In genomic region chr11:107919852-107920508, GRCm38 (mm10) we compare ENCODE assay signal across 10 mouse cellular contexts. TPM values are rescaled to one million over a fixed set of nuclear protein-coding genes. Genes with fewer than 3 reads are reported as not detected.
DNase-seq lines count a peak whose midpoint lies in the region; ATAC-seq and TF ChIP-seq lines count a peak whose summit lies in the region.
"Had no signal": no experiment of that assay in that cellular context is flagged by ENCODE, and none has a peak within 500 bp of the region (broad histone marks: within the 10 kb centered on the region; RNA-seq: fewer than 3 reads in every experiment).

No protein-coding gene starts in this region.

- WGBS in heart, postnatal 0 days: 41% methylated on average over 16 of the region's 16 CpGs
- WGBS in midbrain, embryonic 14.5 days: 39% methylated on average over 16 of the region's 16 CpGs
- 40% methylated on average over 16 of the region's 16 CpGs for WGBS in midbrain, embryonic 15.5 days
- WGBS in forebrain, embryonic 16.5 days: 35% methylated on average over 16 of the region's 16 CpGs

- peak; percentile 40 for DNase-seq in heart, postnatal 0 days (ENCODE audit: low spot score)
- DNase-seq in heart, postnatal 25 days (ENCODE audit: low spot score): no peak
- peak; percentile 32 for DNase-seq in midbrain, embryonic 14.5 days
- DNase-seq in embryo, embryonic 9.5 days (ENCODE audit: extremely low spot score): peak; percentile 41
- DNase-seq in retina, embryonic 14.5 days (ENCODE audit: low spot score): peak; percentile 59
- DNase-seq in natural killer cell, adult 2 months (ENCODE audit: low spot score in 2 of 2): no peak

- H3K9me3 ChIP-seq in heart, postnatal 0 days (replicated peaks; ENCODE audit: control insufficient read depth, low read length): no peaks in the 10 kb centered on the region
- H3K9me3 ChIP-seq in midbrain, embryonic 14.5 days (ENCODE audit: control insufficient read depth, low read length): no peaks in the 10 kb centered on the region
- no peaks in the 10 kb centered on the region for H3K9me3 ChIP-seq in midbrain, embryonic 15.5 days
- no peaks in the 10 kb centered on the region for H3K9me3 ChIP-seq in forebrain, embryonic 16.5 days (ENCODE audit: control insufficient read depth, low read length)

- H3K4me2 ChIP-seq in heart, postnatal 0 days (ENCODE audit: low read depth, low read length): no peak overlapping the region
- H3K4me2 ChIP-seq in midbrain, embryonic 14.5 days (ENCODE audit: low read length): no peak overlapping the region
- no peak overlapping the region for H3K4me2 ChIP-seq in midbrain, embryonic 15.5 days
- no peak overlapping the region for H3K4me2 ChIP-seq in forebrain, embryonic 16.5 days (ENCODE audit: low read length)

- intact Hi-C loops in heart, postnatal 25 days (cut with DNase I): no loop called here

- TF ChIP-seq CTCF in heart, postnatal 0 days (IDR thresholded peaks at IDR 0.05; ENCODE audit: low read depth): no peak

- peaks cover 7% of the 10 kb centered on the region; the same call in 1 of the 2 replicates for H3K27me3 ChIP-seq in heart, postnatal 0 days (ENCODE audit: control insufficient read depth, insufficient read depth, low read length)
- H3K27me3 ChIP-seq in midbrain, embryonic 14.5 days (ENCODE audit: control insufficient read depth, insufficient read depth, low read length): 0 out of 2 replicates have a peak, but pooled peaks cover 4% of the 10 kb centered on the region
- no peaks in the 10 kb centered on the region for H3K27me3 ChIP-seq in midbrain, embryonic 15.5 days (replicated peaks)
- H3K27me3 ChIP-seq in forebrain, embryonic 16.5 days (replicated peaks; ENCODE audit: control insufficient read depth, insufficient read depth, low read length): 0 out of 2 replicates have a peak, but pooled peaks cover 2% of the 10 kb centered on the region

- H3K27ac ChIP-seq in heart, postnatal 0 days (ENCODE audit: low read depth): no peak overlapping the region
- no peak overlapping the region for H3K27ac ChIP-seq in midbrain, embryonic 14.5 days (replicated peaks; ENCODE audit: low read depth, low read length)
- H3K27ac ChIP-seq in midbrain, embryonic 15.5 days: no peak overlapping the region
- H3K27ac ChIP-seq in forebrain, embryonic 16.5 days (ENCODE audit: low read length): no peak overlapping the region

- no peak overlapping the region for H3K9ac ChIP-seq in heart, postnatal 0 days (replicated peaks; ENCODE audit: low read depth, low read length)
- no peak overlapping the region for H3K9ac ChIP-seq in midbrain, embryonic 14.5 days (replicated peaks; ENCODE audit: low read length)
- no peak overlapping the region for H3K9ac ChIP-seq in midbrain, embryonic 15.5 days
- H3K9ac ChIP-seq in forebrain, embryonic 16.5 days (replicated peaks; ENCODE audit: low read depth, low read length): no peak overlapping the region

- no peak for TF ChIP-seq EP300 in heart, postnatal 0 days (IDR thresholded peaks at IDR 0.05; ENCODE audit: low read depth)

- no peaks in the 10 kb centered on the region for H3K36me3 ChIP-seq in heart, postnatal 0 days (replicated peaks; ENCODE audit: control insufficient read depth, insufficient read depth, low read length)
- no peaks in the 10 kb centered on the region for H3K36me3 ChIP-seq in midbrain, embryonic 14.5 days (ENCODE audit: control insufficient read depth, insufficient read depth, low read length)
- H3K36me3 ChIP-seq in midbrain, embryonic 15.5 days (replicated peaks): no peaks in the 10 kb centered on the region
- no peaks in the 10 kb centered on the region for H3K36me3 ChIP-seq in forebrain, embryonic 16.5 days (ENCODE audit: control insufficient read depth, insufficient read depth)

- H3K4me3 ChIP-seq in heart, postnatal 0 days (ENCODE audit: low read depth, low read length): no peak overlapping the region
- no peak overlapping the region for H3K4me3 ChIP-seq in midbrain, embryonic 14.5 days (replicated peaks; ENCODE audit: low read depth, low read length)
- H3K4me3 ChIP-seq in midbrain, embryonic 15.5 days: no peak overlapping the region
- no peak overlapping the region for H3K4me3 ChIP-seq in forebrain, embryonic 16.5 days (replicated peaks; ENCODE audit: low read length)

- no peaks in the 10 kb centered on the region for H3K4me1 ChIP-seq in heart, postnatal 0 days (ENCODE audit: control insufficient read depth, insufficient read depth)
- peaks cover 13% of the 10 kb centered on the region for H3K4me1 ChIP-seq in midbrain, embryonic 14.5 days (ENCODE audit: control insufficient read depth, insufficient read depth, low read length)
- peaks cover 16% of the 10 kb centered on the region for H3K4me1 ChIP-seq in midbrain, embryonic 15.5 days
- peaks cover 13% of the 10 kb centered on the region for H3K4me1 ChIP-seq in forebrain, embryonic 16.5 days (replicated peaks; ENCODE audit: control insufficient read depth, insufficient read depth, low read length)

- no peak for ATAC-seq in heart, postnatal 0 days (ENCODE audit: insufficient read depth, low read depth)
- ATAC-seq in midbrain, embryonic 14.5 days (ENCODE audit: low FRiP score, low TSS enrichment): no peak
- ATAC-seq in midbrain, embryonic 15.5 days (replicated peaks): no peak
- no peak for ATAC-seq in forebrain, embryonic 16.5 days
- ATAC-seq: midbrain, embryonic 16.5 days had no signal

RNA-seq across cellular contexts. Expression of gene Cacng5, which starts 5.1 kb away (rescaled TPM):
- not detected in 2 replicates for total RNA-seq in heart, postnatal 0 days (2014; rRNA removed; ENCODE audit: low replicate concordance)
- polyA plus RNA-seq in heart, postnatal 0 days (2015; fragmentation: Nextera tagmentation; extraction: Ambion mirVana): 0.08 TPM in 1 of 2 replicates, not detected in the other
- total RNA-seq in heart, postnatal 25 days (2021): under 1 TPM; 0.06 to 0.10 TPM
- 7.6 and 8.4 TPM in 2 replicates for polyA plus RNA-seq in midbrain, embryonic 14.5 days (2014; fragmentation: Nextera tagmentation; extraction: Ambion mirVana)
- polyA plus RNA-seq in midbrain, embryonic 15.5 days (2015; fragmentation: Nextera tagmentation; extraction: Ambion mirVana): 9.7 and 11.1 TPM in 2 replicates
- 8.0 and 9.0 TPM in 2 replicates for polyA plus RNA-seq in forebrain, embryonic 16.5 days (2015; fragmentation: Nextera tagmentation; extraction: Ambion mirVana)
- total RNA-seq: CH12.LX had no signal

Comparison
In these comparisons a context has a peak if more than half of its experiments do, and no peak if none do; other contexts are left out.
1. DNase-seq: peak in heart, postnatal 0 days (single experiment), midbrain, embryonic 14.5 days (single experiment), embryo, embryonic 9.5 days (single experiment) and retina, embryonic 14.5 days (single experiment); none in heart, postnatal 25 days (single experiment) and natural killer cell, adult 2 months (0 of 2).